Mouse (Mus musculus) heart, embryonic 15.5 days (tissue): ENCODE measurements around the gene D930020B18Rik. TPM values are rescaled to one million over a fixed set of nuclear protein-coding genes. Genes with fewer than 3 reads are reported as not detected.
A peak's percentile ranks its signal among the peaks of the same experiment; 100 is the strongest.

Experiments
- ATAC-seq: fragments of 200-750 bp; cut with Nextera tagmentation; replicated peaks from 2 replicates; pipeline ENCODE4 v1.8.0; 2017; ENCODE audit warnings: low read depth, moderate TSS enrichment; ENCODE audit not compliant: insufficient number of reproducible peaks, insufficient read depth, low FRiP score
- H3K27ac ChIP-seq: fragments of 300-500 bp; sonication (generic); 2 replicates; pipeline ENCODE4 v1.5.1; 2015; ENCODE audit warnings: mild to moderate bottlenecking, inconsistent platforms
- H3K27me3 ChIP-seq: fragments of 300-500 bp; sonication (generic); 2 replicates; pipeline ENCODE4 v1.6.1; 2015; ENCODE audit warnings: inconsistent platforms
- H3K36me3 ChIP-seq: fragments of 300-500 bp; sonication (generic); 2 replicates; pipeline ENCODE4 v1.6.1; 2015; ENCODE audit warnings: mild to moderate bottlenecking, inconsistent platforms
- H3K4me1 ChIP-seq: fragments of 300-500 bp; sonication (generic); replicated peaks from 2 replicates; pipeline ENCODE4 v1.6.1; 2015; ENCODE audit warnings: inconsistent platforms
- H3K4me2 ChIP-seq: fragments of 300-500 bp; sonication (generic); 2 replicates; pipeline ENCODE4 v1.6.1; 2015; ENCODE audit warnings: inconsistent platforms, mild to moderate bottlenecking, moderate library complexity
- H3K4me3 ChIP-seq: fragments of 300-500 bp; sonication (generic); 2 replicates; pipeline ENCODE4 v1.5.1; 2015; ENCODE audit warnings: mild to moderate bottlenecking, inconsistent platforms
- H3K9ac ChIP-seq: fragments of 300-500 bp; sonication (generic); 2 replicates; pipeline ENCODE4 v1.6.1; 2015; ENCODE audit warnings: mild to moderate bottlenecking, inconsistent platforms
- H3K9me3 ChIP-seq: fragments of 300-500 bp; sonication (generic); replicated peaks from 2 replicates; pipeline ENCODE4 v1.6.1; 2016; ENCODE audit warnings: inconsistent platforms
- WGBS: fragments of 180-500 bp; shearing (Covaris S2); methylation state at CpG from one replicate; pipeline ENCODE4 v1.1.7; 2015; ENCODE audit warnings: mixed read lengths; 5-methylcytosine and 5-hydroxymethylcytosine counted together
- polyA plus RNA-seq: library from polyadenylated mRNA; unstranded; fragments of >200 nt; fragmentation: Nextera tagmentation; extraction: Ambion mirVana; gene quantifications from 2 replicates; pipeline ENCODE4 v1.2.1, GENCODE M21; 2015

The D930020B18Rik gene
- polyA plus RNA-seq, 1 experiment from 2014 or later, result 0.09 TPM

- no peaks in the 10 kb centered on the region for H3K27me3 ChIP-seq
- H3K4me3 ChIP-seq, result no peak overlapping the region
- H3K36me3 ChIP-seq, result peaks cover 40% of the 10 kb centered on the region
- no peaks in the 10 kb centered on the region for H3K9me3 ChIP-seq
- H3K9ac ChIP-seq, result no peak overlapping the region
- H3K4me1 ChIP-seq, result peaks cover 24% of the 10 kb centered on the region
- 90% methylated on average over 6 of the region's 6 CpGs for WGBS
- ATAC-seq, result no peak
- H3K27ac ChIP-seq, result no peak overlapping the region
- H3K4me2 ChIP-seq, result no peak overlapping the region
Observed at GRCm38 (mm10) chr10:121622431-121622830, 19.0 kb upstream of the D930020B18Rik start.

GRCm38 (mm10) chr10:121623670-121624069 is 17.7 kb upstream of the D930020B18Rik start:
- Histone ChIP-seq H3K36me3 (peaks cover 28% of the 10 kb centered on the region), H3K4me1 (peaks cover 24% of the 10 kb centered on the region), H3K4me2 (no peak overlapping the region), H3K27ac (no peak overlapping the region), H3K9me3 (no peaks in the 10 kb centered on the region), H3K27me3 (no peaks in the 10 kb centered on the region), H3K9ac (no peak overlapping the region), H3K4me3 (no peak overlapping the region)
- no peak for ATAC-seq
- 72% methylated on average over 7 of the region's 7 CpGs for WGBS

GRCm38 (mm10) chr10:121625006-121625405 is 16.4 kb upstream of the D930020B18Rik start:
- H3K4me3 ChIP-seq, result peak overlapping the region; percentile 97
- H3K27ac ChIP-seq, result peak overlapping the region; percentile 96; the same call in 1 of the 2 replicates
- no peaks in the 10 kb centered on the region for H3K27me3 ChIP-seq
- peaks cover 24% of the 10 kb centered on the region for H3K36me3 ChIP-seq
- H3K9ac ChIP-seq, result peak overlapping the region; percentile 89
- 10% methylated on average over 9 of the region's 9 CpGs for WGBS
- peaks cover 24% of the 10 kb centered on the region for H3K4me1 ChIP-seq
- H3K9me3 ChIP-seq, result no peaks in the 10 kb centered on the region
- no peak for ATAC-seq
- H3K4me2 ChIP-seq, result peak overlapping the region; percentile 86

- no peaks in the 10 kb centered on the region for H3K9me3 ChIP-seq
- peak overlapping the region; percentile 96 for H3K27ac ChIP-seq
- peak overlapping the region; percentile 97 for H3K4me3 ChIP-seq
- H3K4me2 ChIP-seq, result peak overlapping the region; percentile 86
- WGBS, result under 1% methylated on average over 38 of the region's 41 CpGs
- H3K27me3 ChIP-seq, result no peaks in the 10 kb centered on the region
- peak overlapping the region; percentile 89 for H3K9ac ChIP-seq
- H3K36me3 ChIP-seq, result peaks cover 20% of the 10 kb centered on the region
- ATAC-seq, result no peak; the same call in 1 of the 2 replicates
- peaks cover 24% of the 10 kb centered on the region for H3K4me1 ChIP-seq
Observed at GRCm38 (mm10) chr10:121625407-121626185, 15.8 kb upstream of the D930020B18Rik start.

GRCm38 (mm10) chr10:121626186-121626882 is 15.1 kb upstream of the D930020B18Rik start, which contains the start of gene Xpot:
Gene Xpot, minus strand, starts transcription at chr10:121626332.
- peak within 1 kb of the TSS; percentile 89 for H3K9ac ChIP-seq
- peak within 1 kb of the TSS; percentile 86 for H3K4me2 ChIP-seq
- peak; percentile 100 for ATAC-seq
- H3K9me3 ChIP-seq, result no peaks in the 10 kb centered on the region
- under 1% methylated on average over 70 of the region's 70 CpGs for WGBS
- H3K27me3 ChIP-seq, result no peaks in the 10 kb centered on the region
- peaks cover 24% of the 10 kb centered on the region for H3K4me1 ChIP-seq
- H3K4me3 ChIP-seq, result peak within 1 kb of the TSS; percentile 97
- H3K36me3 ChIP-seq, result peaks cover 16% of the 10 kb centered on the region
- peak within 1 kb of the TSS; percentile 96 for H3K27ac ChIP-seq

GRCm38 (mm10) chr10:121627216-121627852 is 14.1 kb upstream of the D930020B18Rik start:
- no peak overlapping the region; the same call in 1 of the 2 replicates for H3K4me2 ChIP-seq
- peaks cover 24% of the 10 kb centered on the region for H3K4me1 ChIP-seq
- H3K9me3 ChIP-seq, result no peaks in the 10 kb centered on the region
- no peak overlapping the region for H3K9ac ChIP-seq
- no peak overlapping the region for H3K27ac ChIP-seq
- WGBS, result 77% methylated on average over 10 of the region's 10 CpGs
- H3K36me3 ChIP-seq, result peaks cover 6% of the 10 kb centered on the region
- ATAC-seq, result no peak
- no peaks in the 10 kb centered on the region for H3K27me3 ChIP-seq
- peak overlapping the region; percentile 97; the same call in 1 of the 2 replicates for H3K4me3 ChIP-seq

- 88% methylated on average over 6 of the region's 6 CpGs for WGBS
- Histone ChIP-seq H3K4me2 (no peak overlapping the region), H3K4me1 (peaks cover 22% of the 10 kb centered on the region), H3K9me3 (no peaks in the 10 kb centered on the region), H3K9ac (no peak overlapping the region), H3K36me3 (no peaks in the 10 kb centered on the region), H3K4me3 (no peak overlapping the region), H3K27ac (no peak overlapping the region), H3K27me3 (no peaks in the 10 kb centered on the region)
- ATAC-seq, result no peak
Observed at GRCm38 (mm10) chr10:121628561-121629040, 12.8 kb upstream of the D930020B18Rik start.

- H3K36me3 ChIP-seq, result no peaks in the 10 kb centered on the region
- 31% methylated on average over 1 of the region's 1 CpGs for WGBS
- H3K27me3 ChIP-seq, result no peaks in the 10 kb centered on the region
- H3K4me2 ChIP-seq, result no peak overlapping the region
- H3K27ac ChIP-seq, result no peak overlapping the region
- H3K4me1 ChIP-seq, result no peaks in the 10 kb centered on the region
- no peak for ATAC-seq
- no peak overlapping the region for H3K9ac ChIP-seq
- no peaks in the 10 kb centered on the region for H3K9me3 ChIP-seq
- no peak overlapping the region for H3K4me3 ChIP-seq
Observed at GRCm38 (mm10) chr10:121634159-121634558, 7.2 kb upstream of the D930020B18Rik start.

- no peak overlapping the region for H3K4me3 ChIP-seq
- peaks cover 5% of the 10 kb centered on the region for H3K4me1 ChIP-seq
- no peak overlapping the region for H3K27ac ChIP-seq
- no peaks in the 10 kb centered on the region for H3K9me3 ChIP-seq
- no peak overlapping the region for H3K9ac ChIP-seq
- 77% methylated on average over 6 of the region's 6 CpGs for WGBS
- no peaks in the 10 kb centered on the region for H3K36me3 ChIP-seq
- ATAC-seq, result no peak
- H3K27me3 ChIP-seq, result peaks cover 5% of the 10 kb centered on the region; the same call in 1 of the 2 replicates
- H3K4me2 ChIP-seq, result no peak overlapping the region
Observed at GRCm38 (mm10) chr10:121636276-121636675, 5.1 kb upstream of the D930020B18Rik start.

- no peak for ATAC-seq
- Histone ChIP-seq H3K4me2 (no peak overlapping the region), H3K9me3 (no peaks in the 10 kb centered on the region), H3K36me3 (no peaks in the 10 kb centered on the region), H3K27ac (no peak overlapping the region), H3K4me1 (peaks cover 14% of the 10 kb centered on the region), H3K27me3 (peaks cover 33% of the 10 kb centered on the region), H3K4me3 (no peak overlapping the region), H3K9ac (no peak overlapping the region)
- WGBS, result 87% methylated on average over 5 of the region's 5 CpGs
Observed at GRCm38 (mm10) chr10:121639573-121639972, 1.8 kb upstream of the D930020B18Rik start.
